Mouse (Mus musculus): ENCODE results near the gene Ckm. TPM values are rescaled to one million over a fixed set of nuclear protein-coding genes. Genes with fewer than 3 reads are reported as not detected.

Gene Ckm
- total and polyA plus RNA-seq, 3 experiments = not detected

DNA sequence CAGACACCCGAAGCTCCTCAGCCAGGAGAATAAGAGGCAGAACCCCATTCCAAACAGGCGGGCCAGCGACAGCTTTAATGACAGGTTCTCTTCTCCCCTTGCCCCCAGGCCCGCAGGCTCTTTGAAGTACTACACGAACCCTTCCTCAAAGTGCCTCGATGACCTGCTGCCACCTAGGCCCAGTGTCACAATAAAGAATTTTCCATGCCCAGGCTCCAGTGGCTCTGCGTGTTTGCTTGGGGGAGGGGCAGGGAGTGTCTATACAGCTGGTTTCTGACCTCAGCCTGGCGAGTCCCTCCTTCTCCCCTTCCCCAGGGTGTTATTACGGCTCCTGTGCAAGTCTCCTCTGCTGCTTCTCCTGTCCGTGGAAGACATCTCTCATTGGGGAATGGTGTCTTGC is 48.3 kb upstream of the Ckm start:
- H3K9ac ChIP-seq (ENCODE audit: control insufficient read depth, low read depth, low read length, poor library complexity, severe bottlenecking) = no peak overlapping the region
- H3K4me3 ChIP-seq (ENCODE audit: control insufficient read depth in 1 of 2, insufficient read depth in 1 of 2, low read depth in 2 of 2, low read length in 2 of 2) = no peak overlapping the region
- 0 out of 4 replicates have a peak, but pooled peaks cover 0 to 2% of the 10 kb centered on the region in 2 experiments for H3K36me3 ChIP-seq (ENCODE audit: control insufficient read depth in 1 of 2, insufficient read depth in 2 of 2, low read length in 2 of 2)
- H3K4me1 ChIP-seq (ENCODE audit: control insufficient read depth in 1 of 2, insufficient read depth in 2 of 2, low read length in 2 of 2) = peaks cover 0 to 8% of the 10 kb centered on the region in 2 experiments; a peak in 1 of 4 replicates
- no peaks in the 10 kb centered on the region for H3K9me3 ChIP-seq (replicated peaks; ENCODE audit: insufficient read depth, low read length)
- TF ChIP-seq ZMIZ1 (IDR thresholded peaks at IDR 0.05; ENCODE audit: low read depth, low read length) (no peak), EP300 (IDR thresholded peaks at IDR 0.05; ENCODE audit: low read depth in 1 of 2, low read length in 2 of 2) (no peak), NELFE (IDR thresholded peaks at IDR 0.05; ENCODE audit: low read depth, low read length) (no peak), MYC (IDR thresholded peaks at IDR 0.05; ENCODE audit: low read depth, low read length) (no peak), MYB (IDR thresholded peaks at IDR 0.05; ENCODE audit: low read depth, low read length) (no peak), ZNF384 (IDR thresholded peaks at IDR 0.05; ENCODE audit: low read depth, low read length) (no peak), TBP (IDR thresholded peaks at IDR 0.05; ENCODE audit: low read depth, low read length) (no peak), RAD21 (IDR thresholded peaks at IDR 0.05; ENCODE audit: low read depth, low read length) (no peak), CTCF (IDR thresholded peaks at IDR 0.05 in 2 of 3, conservative IDR thresholded peaks at IDR 0.05 in 1 of 3; ENCODE audit: control insufficient read depth in 1 of 3, insufficient read depth in 1 of 3, low read depth in 2 of 3, low read length in 3 of 3, poor library complexity in 1 of 3, severe bottlenecking in 1 of 3) (no peak), KAT2A (conservative IDR thresholded peaks at IDR 0.05; ENCODE audit: low read depth, low read length) (no peak)
- H3K27me3 ChIP-seq (ENCODE audit: control insufficient read depth in 1 of 2, insufficient read depth in 2 of 2, low read length in 2 of 2) = no peaks in the 10 kb centered on the region
- H3K79me2 ChIP-seq (ENCODE audit: control insufficient read depth, insufficient read depth, low read length, poor library complexity) = peaks cover 10% of the 10 kb centered on the region
- DNase-seq (ENCODE audit: low read depth, low spot score) = no peak
- no peak overlapping the region for H3K27ac ChIP-seq (ENCODE audit: control insufficient read depth, low read depth, low read length)

GRCm38 (mm10) chr7:19357381-19358375 is 46.9 kb upstream of the Ckm start:
- no peak overlapping the region for H3K27ac ChIP-seq (ENCODE audit: control insufficient read depth, low read depth, low read length)
- no peak for DNase-seq (ENCODE audit: low read depth, low spot score)
- H3K4me3 ChIP-seq (ENCODE audit: control insufficient read depth in 1 of 2, insufficient read depth in 1 of 2, low read depth in 2 of 2, low read length in 2 of 2) = peak overlapping the region in 1 of 2 experiments; percentile 58; a peak in 3 of 4 replicates
- peaks cover 10% of the 10 kb centered on the region for H3K79me2 ChIP-seq (ENCODE audit: control insufficient read depth, insufficient read depth, low read length, poor library complexity)
- H3K4me1 ChIP-seq (ENCODE audit: control insufficient read depth in 1 of 2, insufficient read depth in 2 of 2, low read length in 2 of 2) = peaks cover 0 to 13% of the 10 kb centered on the region in 2 experiments; a peak in 2 of 4 replicates
- TF ChIP-seq MXI1 (IDR thresholded peaks at IDR 0.05; ENCODE audit: low read depth, low read length) (no peak), MYC (IDR thresholded peaks at IDR 0.05; ENCODE audit: low read depth, low read length) (no peak), GATA1 (IDR thresholded peaks at IDR 0.05; ENCODE audit: low read depth, low read length) (no peak), BHLHE40 (IDR thresholded peaks at IDR 0.05; ENCODE audit: borderline replicate concordance, low read depth, low read length) (no peak), NELFE (IDR thresholded peaks at IDR 0.05; ENCODE audit: low read depth, low read length) (no peak), MEF2A (IDR thresholded peaks at IDR 0.05; ENCODE audit: extremely low read depth, insufficient replicate concordance, low read depth, low read length, poor library complexity, severe bottlenecking) (no peak), HCFC1 (IDR thresholded peaks at IDR 0.05; ENCODE audit: low read depth, low read length) (no peak), JUND (IDR thresholded peaks at IDR 0.05; ENCODE audit: low read depth, low read length) (no peak), MAX (IDR thresholded peaks at IDR 0.05; ENCODE audit: low read length) (no peak), KAT2A (conservative IDR thresholded peaks at IDR 0.05; ENCODE audit: low read depth, low read length) (no peak), CHD1 (IDR thresholded peaks at IDR 0.05; ENCODE audit: low read depth, low read length) (no peak), MYB (IDR thresholded peaks at IDR 0.05; ENCODE audit: low read depth, low read length) (no peak), USF1 (IDR thresholded peaks at IDR 0.05; ENCODE audit: low read depth, low read length) (no peak)
- 0 out of 4 replicates have a peak, but pooled peaks cover 0 to 2% of the 10 kb centered on the region in 2 experiments for H3K36me3 ChIP-seq (ENCODE audit: control insufficient read depth in 1 of 2, insufficient read depth in 2 of 2, low read length in 2 of 2)
- H3K9ac ChIP-seq (ENCODE audit: control insufficient read depth, low read depth, low read length, poor library complexity, severe bottlenecking) = no peak overlapping the region; the same call in 1 of the 2 replicates
- H3K27me3 ChIP-seq (ENCODE audit: control insufficient read depth in 1 of 2, insufficient read depth in 2 of 2, low read length in 2 of 2) = no peaks in the 10 kb centered on the region
- H3K9me3 ChIP-seq (replicated peaks; ENCODE audit: insufficient read depth, low read length) = no peaks in the 10 kb centered on the region
